Mouse (Mus musculus) heart, postnatal 0 days (tissue): Measurements from ENCODE around the gene Ttbk2. TPM values are rescaled to one million over a fixed set of nuclear protein-coding genes. Genes with fewer than 3 reads are reported as not detected.

Experiments used
- ATAC-seq: fragments of 200-750 bp; cut with Nextera tagmentation; 2 replicates; pipeline ENCODE4 v1.8.0; 2017; ENCODE audit warnings: low read depth, moderate number of reproducible peaks, moderate library complexity; ENCODE audit not compliant: insufficient read depth
- DNase-seq: peaks from one replicate; pipeline ENCODE4 v3.0.0-alpha.2; 2016; ENCODE audit warnings: low spot score
- H3K27ac ChIP-seq: fragments of 300-500 bp; sonication (generic); 2 replicates; pipeline ENCODE4 v1.5.1; 2014; ENCODE audit warnings: low read depth, mild to moderate bottlenecking
- H3K27me3 ChIP-seq: fragments of 300-500 bp; sonication (generic); 2 replicates; pipeline ENCODE4 v1.6.1; 2014; ENCODE audit warnings: low read length, mixed read lengths; ENCODE audit not compliant: control insufficient read depth, insufficient read depth
- H3K36me3 ChIP-seq: fragments of 300-500 bp; sonication (generic); replicated peaks from 2 replicates; pipeline ENCODE4 v1.6.1; 2014; ENCODE audit warnings: low read length, mixed read lengths; ENCODE audit not compliant: control insufficient read depth, insufficient read depth
- H3K4me1 ChIP-seq: fragments of 300-500 bp; sonication (generic); 2 replicates; pipeline ENCODE4 v1.6.1; 2014; ENCODE audit warnings: antibody characterized with exemption; ENCODE audit not compliant: control insufficient read depth, insufficient read depth
- H3K4me2 ChIP-seq: fragments of 300-500 bp; sonication (generic); 2 replicates; pipeline ENCODE4 v1.6.1; 2014; ENCODE audit warnings: low read depth, mild to moderate bottlenecking, low read length, moderate library complexity
- H3K4me3 ChIP-seq: fragments of 300-500 bp; sonication (generic); 2 replicates; pipeline ENCODE4 v1.5.1; 2014; ENCODE audit warnings: low read depth, low read length
- H3K9ac ChIP-seq: fragments of 300-500 bp; sonication (generic); replicated peaks from 2 replicates; pipeline ENCODE4 v1.6.1; 2014; ENCODE audit warnings: low read depth, low read length, mixed read lengths
- H3K9me3 ChIP-seq: fragments of 300-500 bp; sonication (generic); replicated peaks from 2 replicates; pipeline ENCODE4 v1.6.1; 2016; ENCODE audit warnings: low read length; ENCODE audit not compliant: control insufficient read depth
- CTCF ChIP-seq: IDR thresholded peaks from 2 replicates; pipeline ENCODE4 v1.5.1; 2016; ENCODE audit warnings: antibody characterized with exemption, control low read depth, low read depth
- EP300 ChIP-seq: IDR thresholded peaks from 2 replicates; pipeline ENCODE4 v1.6.1; 2016; ENCODE audit warnings: antibody characterized with exemption, low read depth
- WGBS: fragments of 180-500 bp; shearing (Covaris S2); extraction: QIAGEN DNeasy Blood & Tissue Kit; methylation state at CpG from one replicate; pipeline ENCODE4 v1.1.7; 2014; 5-methylcytosine and 5-hydroxymethylcytosine counted together
- polyA plus RNA-seq: library from polyadenylated mRNA; unstranded; fragments of >200 nt; fragmentation: Nextera tagmentation; extraction: Ambion mirVana; gene quantifications from 2 replicates; pipeline ENCODE4 v1.2.1, GENCODE M21; 2015
- total RNA-seq: library from RNA; depleted of rRNA; stranded (reverse); fragments of >200 nt; gene quantifications from 2 replicates; pipeline ENCODE4 v1.2.3, GENCODE M21; 2014; ENCODE audit warnings: low replicate concordance; rRNA removed

Gene Ttbk2
- total and polyA plus RNA-seq, 2 experiments from 2014 or later, result 1.4 to 14.5 TPM

DNA sequence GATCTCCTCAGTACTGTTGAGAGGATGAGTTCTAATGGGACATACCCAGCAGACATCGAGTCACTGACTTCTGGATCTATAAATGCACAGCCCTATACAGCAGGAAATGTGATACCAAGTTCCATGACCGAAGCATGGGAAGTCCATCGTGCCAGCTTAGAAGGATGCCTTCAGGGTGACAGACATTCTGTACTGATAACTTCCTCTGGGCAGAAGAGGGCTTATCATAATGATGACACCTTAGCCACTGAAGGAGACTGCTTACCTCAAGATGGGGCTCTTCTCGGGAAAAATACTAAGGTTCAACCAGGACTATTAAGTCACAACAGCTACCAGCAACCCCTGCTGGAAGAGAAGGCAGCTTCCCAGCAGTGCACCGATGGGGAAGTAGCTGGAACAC lies 152.6 kb downstream of the Ttbk2 start:
- no peak overlapping the region for H3K27ac ChIP-seq
- H3K9me3 ChIP-seq, result no peaks in the 10 kb centered on the region
- no peaks in the 10 kb centered on the region for H3K27me3 ChIP-seq
- 60% methylated on average over 5 of the region's 5 CpGs for WGBS
- H3K4me3 ChIP-seq, result no peak overlapping the region
- DNase-seq (no peak), ATAC-seq (no peak)
- TF ChIP-seq EP300 (no peak), CTCF (no peak)
- no peak overlapping the region for H3K9ac ChIP-seq
- H3K4me2 ChIP-seq, result no peak overlapping the region
- peaks cover 46% of the 10 kb centered on the region for H3K36me3 ChIP-seq
- H3K4me1 ChIP-seq, result no peaks in the 10 kb centered on the region

Other genes starting within 250 kb of the Ttbk2 start
- gene Haus2, start 241.2 kb downstream of the Ttbk2 start, total RNA-seq, result 22.2 and 34.9 TPM in 2 replicates
- gene Haus2, start 241.2 kb downstream of the Ttbk2 start, polyA plus RNA-seq, result 14.6 and 18.3 TPM in 2 replicates
- 28.3 and 28.5 TPM in 2 replicates for gene Lrrc57, start 241.1 kb downstream of the Ttbk2 start, total RNA-seq
- 18.0 and 22.0 TPM in 2 replicates for gene Lrrc57, start 241.1 kb downstream of the Ttbk2 start, polyA plus RNA-seq
- gene Stard9, start 221.5 kb downstream of the Ttbk2 start, total RNA-seq, result 12.2 and 12.7 TPM in 2 replicates
- gene Stard9, start 221.5 kb downstream of the Ttbk2 start, polyA plus RNA-seq, result 2.4 and 2.6 TPM in 2 replicates
- gene Cdan1, start 476 bp downstream of the Ttbk2 start, total RNA-seq, result 20.2 and 43.6 TPM in 2 replicates
- 2.6 and 2.7 TPM in 2 replicates for gene Cdan1, start 476 bp downstream of the Ttbk2 start, polyA plus RNA-seq
- gene Ubr1, start 120.1 kb upstream of the Ttbk2 start, total RNA-seq, result 11.7 and 28.9 TPM in 2 replicates
- gene Ubr1, start 120.1 kb upstream of the Ttbk2 start, polyA plus RNA-seq, result 13.6 and 14.3 TPM in 2 replicates
- gene Tmem62, start 126.4 kb upstream of the Ttbk2 start, total RNA-seq, result 3.3 and 8.9 TPM in 2 replicates
- gene Tmem62, start 126.4 kb upstream of the Ttbk2 start, polyA plus RNA-seq, result 2.4 and 2.7 TPM in 2 replicates
- 25.5 and 34.0 TPM in 2 replicates for gene Ccndbp1, start 157.8 kb upstream of the Ttbk2 start, total RNA-seq
- gene Ccndbp1, start 157.8 kb upstream of the Ttbk2 start, polyA plus RNA-seq, result 42.4 TPM in 2 replicates
- 0.27 TPM in 1 of 2 replicates, not detected in the other for gene Epb42, start 186.5 kb upstream of the Ttbk2 start, total RNA-seq
- gene Epb42, start 186.5 kb upstream of the Ttbk2 start, polyA plus RNA-seq, result 0.26 and 0.56 TPM in 2 replicates
- gene Tgm5, start 235.2 kb upstream of the Ttbk2 start, total RNA-seq, result not detected in 2 replicates
- gene Tgm5, start 235.2 kb upstream of the Ttbk2 start, polyA plus RNA-seq, result not detected in 2 replicates